Mouse (Mus musculus): ENCODE results near the gene Odf3l1. TPM values are rescaled to one million over a fixed set of nuclear protein-coding genes. Genes with fewer than 3 reads are reported as not detected.

Gene Odf3l1
- total and polyA plus RNA-seq, 3 experiments, result not detected

GRCm38 (mm10) chr9:56850128-56850904 lies 14.2 kb downstream of the Odf3l1 start:
- Histone ChIP-seq H3K4me2 (ENCODE audit: insufficient read depth, low read depth, poor library complexity, severe bottlenecking) (no peak overlapping the region), H3K27ac (ENCODE audit: insufficient read depth, low read depth) (no peak overlapping the region), H3K36me3 (replicated peaks in 1 of 2; ENCODE audit: control insufficient read depth in 1 of 2, insufficient read depth in 1 of 2, low read length in 1 of 2) (no peaks in the 10 kb centered on the region), H3K4me1 (ENCODE audit: control insufficient read depth in 1 of 2, insufficient read depth in 2 of 2) (no peaks in the 10 kb centered on the region), H3K4me3 (replicated peaks in 1 of 3; ENCODE audit: low read depth in 2 of 3, low read length in 2 of 3, poor library complexity in 1 of 3) (no peak overlapping the region), H3K27me3 (replicated peaks) (peaks cover 88% of the 10 kb centered on the region), H3K79me2 (replicated peaks; ENCODE audit: control insufficient read depth, extremely low read depth, insufficient read depth, poor library complexity, severe bottlenecking) (no peaks in the 10 kb centered on the region), H3K9ac (ENCODE audit: insufficient read depth, low read depth) (no peak overlapping the region), H3K9me3 (replicated peaks; ENCODE audit: low read length) (no peaks in the 10 kb centered on the region)
- TF ChIP-seq CHD2 (IDR thresholded peaks at IDR 0.05; ENCODE audit: low read length) (no peak), TBP (conservative IDR thresholded peaks at IDR 0.05; ENCODE audit: low read depth, low read length) (no peak), USF2 (conservative IDR thresholded peaks at IDR 0.05; ENCODE audit: low read depth, low read length) (no peak), GABPA (IDR thresholded peaks at IDR 0.05; ENCODE audit: insufficient replicate concordance, low read depth, low read length) (no peak), ZNF384 (IDR thresholded peaks at IDR 0.05; ENCODE audit: low read depth, low read length) (no peak), SMC3 (IDR thresholded peaks at IDR 0.05; ENCODE audit: low read depth, low read length) (no peak), ETS1 (conservative IDR thresholded peaks at IDR 0.05; ENCODE audit: low read depth, low read length) (no peak)
- in situ Hi-C loops (cut with MboI; ENCODE audit: low pct_ligation_motif_present, low pct_unique_long_range_greater_than_20kb, low sequenced_read_pairs), result no loop called here
- dilution Hi-C loops (cut with MboI; ENCODE audit: extremely low pct_ligation_motif_present, extremely low pct_unique_long_range_greater_than_20kb, low sequenced_read_pairs), result no loop called here
- DNase-seq (ENCODE audit: extremely low read depth), result no peak

- dilution Hi-C loops (cut with MboI; ENCODE audit: extremely low pct_ligation_motif_present, extremely low pct_unique_long_range_greater_than_20kb, low sequenced_read_pairs) (no loop called here), in situ Hi-C loops (cut with MboI; ENCODE audit: low pct_ligation_motif_present, low pct_unique_long_range_greater_than_20kb, low sequenced_read_pairs) (no loop called here)
- no peaks in the 10 kb centered on the region for H3K9me3 ChIP-seq (replicated peaks; ENCODE audit: low read length)
- peak; percentile 79 for TF ChIP-seq RAD21 (IDR thresholded peaks at IDR 0.05; ENCODE audit: low read depth, low read length)
- peak; percentile 50 to 86; a peak in 3 of 4 replicates for TF ChIP-seq CTCF (conservative IDR thresholded peaks at IDR 0.05 in 1 of 2, IDR thresholded peaks at IDR 0.05 in 1 of 2; ENCODE audit: low read depth in 2 of 2, low read length in 2 of 2)
- no peak for TF ChIP-seq MAFK (IDR thresholded peaks at IDR 0.05; ENCODE audit: insufficient replicate concordance, low read length)
- TF ChIP-seq USF1 (IDR thresholded peaks at IDR 0.05; ENCODE audit: low read depth, low read length), result no peak
- TF ChIP-seq SMC3 (IDR thresholded peaks at IDR 0.05; ENCODE audit: low read depth, low read length), result peak; percentile 66
- no peak overlapping the region for H3K4me3 ChIP-seq (replicated peaks in 1 of 3; ENCODE audit: low read depth in 2 of 3, low read length in 2 of 3, poor library complexity in 1 of 3)
- H3K4me1 ChIP-seq (ENCODE audit: control insufficient read depth in 1 of 2, insufficient read depth in 2 of 2), result peaks cover 3 to 5% of the 10 kb centered on the region in 2 experiments; a peak in 3 of 4 replicates
- DNase-seq (ENCODE audit: extremely low read depth), result peak; percentile 65
- no peaks in the 10 kb centered on the region for H3K36me3 ChIP-seq (replicated peaks in 1 of 2; ENCODE audit: control insufficient read depth in 1 of 2, insufficient read depth in 1 of 2, low read length in 1 of 2)
- no peak overlapping the region for H3K27ac ChIP-seq (ENCODE audit: insufficient read depth, low read depth)
- peaks cover 82% of the 10 kb centered on the region for H3K27me3 ChIP-seq (replicated peaks)
- no peaks in the 10 kb centered on the region for H3K79me2 ChIP-seq (replicated peaks; ENCODE audit: control insufficient read depth, extremely low read depth, insufficient read depth, poor library complexity, severe bottlenecking)
- H3K9ac ChIP-seq (ENCODE audit: insufficient read depth, low read depth), result no peak overlapping the region
- H3K4me2 ChIP-seq (ENCODE audit: insufficient read depth, low read depth, poor library complexity, severe bottlenecking), result no peak overlapping the region
Measured at GRCm38 (mm10) chr9:56847523-56847922, 17.0 kb downstream of the Odf3l1 start.

- peaks cover 77% of the 10 kb centered on the region for H3K27me3 ChIP-seq (replicated peaks)
- peak; percentile 34; the same call in 1 of the 2 replicates for TF ChIP-seq BHLHE40 (IDR thresholded peaks at IDR 0.05; ENCODE audit: low read depth, low read length)
- TF ChIP-seq NELFE (IDR thresholded peaks at IDR 0.05; ENCODE audit: low read depth, low read length), result no peak
- DNase-seq (ENCODE audit: extremely low read depth), result no peak
- H3K36me3 ChIP-seq (replicated peaks in 1 of 2; ENCODE audit: control insufficient read depth in 1 of 2, insufficient read depth in 1 of 2, low read length in 1 of 2), result no peaks in the 10 kb centered on the region
- in situ Hi-C loops (cut with MboI; ENCODE audit: low pct_ligation_motif_present, low pct_unique_long_range_greater_than_20kb, low sequenced_read_pairs), result no loop called here
- no peak overlapping the region for H3K9ac ChIP-seq (ENCODE audit: insufficient read depth, low read depth)
- no peaks in the 10 kb centered on the region for H3K79me2 ChIP-seq (replicated peaks; ENCODE audit: control insufficient read depth, extremely low read depth, insufficient read depth, poor library complexity, severe bottlenecking)
- no peak overlapping the region for H3K27ac ChIP-seq (ENCODE audit: insufficient read depth, low read depth)
- peaks cover 3 to 5% of the 10 kb centered on the region in 2 experiments; a peak in 3 of 4 replicates for H3K4me1 ChIP-seq (ENCODE audit: control insufficient read depth in 1 of 2, insufficient read depth in 2 of 2)
- no peak overlapping the region for H3K4me3 ChIP-seq (replicated peaks in 1 of 3; ENCODE audit: low read depth in 2 of 3, low read length in 2 of 3, poor library complexity in 1 of 3)
- dilution Hi-C loops (cut with MboI; ENCODE audit: extremely low pct_ligation_motif_present, extremely low pct_unique_long_range_greater_than_20kb, low sequenced_read_pairs), result no loop called here
- H3K4me2 ChIP-seq (ENCODE audit: insufficient read depth, low read depth, poor library complexity, severe bottlenecking), result no peak overlapping the region
- no peaks in the 10 kb centered on the region for H3K9me3 ChIP-seq (replicated peaks; ENCODE audit: low read length)
Measured at GRCm38 (mm10) chr9:56844644-56845043, 19.8 kb downstream of the Odf3l1 start.

Data from CH12.LX (cell line).